Mouse (Mus musculus) neutrophil, adult 83 days (primary cell): ENCODE data around the gene Pdcd2. TPM values are rescaled to one million over a fixed set of nuclear protein-coding genes. Genes with fewer than 3 reads are reported as not detected.

Experiments used
- total RNA-seq, 2 experiments: library from RNA; stranded (reverse); gene quantifications; one replicate each; pipeline ENCODE4 v1.2.4; 2023

The Pdcd2 gene
- 10 to 100 TPM; 11.1 to 12.5 TPM for total RNA-seq

GRCm38 (mm10) chr17:15526986-15527810 lies at the start of gene Pdcd2:
Gene Pdcd2 (minus strand): TSS chr17:15527301.

GRCm38 (mm10) chr17:15564014-15564927 lies 37.2 kb upstream of the Pdcd2 start, which contains the start of gene Prdm9:
Gene Prdm9 (minus strand): TSS chr17:15564354.

GRCm38 (mm10) chr17:15499656-15500394 lies 27.3 kb downstream of the Pdcd2 start, which contains the start of the genes Psmb1 and Tbp:
Gene Psmb1 (minus strand): TSS chr17:15499751.
Gene Tbp (plus strand): TSS chr17:15499888.

Other genes starting within 250 kb of the Pdcd2 start
- gene Dll1, start 150.4 kb downstream of the Pdcd2 start, total RNA-seq: not detected
- gene Fam120b, start 131.1 kb downstream of the Pdcd2 start, total RNA-seq: 10 to 100 TPM; 10.5 to 13.7 TPM
- 10 to 100 TPM; 72.6 to 72.8 TPM for gene Psmb1, start 27.6 kb downstream of the Pdcd2 start, total RNA-seq
- gene Tbp, start 27.4 kb downstream of the Pdcd2 start, total RNA-seq: 10 to 100 TPM; 29.2 to 31.6 TPM
- gene Prdm9, start 37.1 kb upstream of the Pdcd2 start, total RNA-seq: 1 to 10 TPM; 5.0 to 9.3 TPM
- 10 to 100 TPM; 68.9 to 74.1 TPM for gene Chd1, start 177.7 kb upstream of the Pdcd2 start, total RNA-seq